Mouse (Mus musculus) thymus, adult 2 months (tissue): Measurements from ENCODE around the gene Nhp2.

Source experiments
- CTCF ChIP-seq: fragments of 200-500 bp; IDR thresholded peaks from 2 replicates; pipeline ENCODE4 v1.5.1; 2012; ENCODE audit warnings: mild to moderate bottlenecking, control low read depth, low read length, moderate library complexity, borderline replicate concordance; ENCODE audit not compliant: control insufficient read depth, poor library complexity, insufficient read depth; ENCODE audit errors: extremely low read depth
- POLR2A ChIP-seq: fragments of 200-500 bp; IDR thresholded peaks from 2 replicates; pipeline ENCODE4 v1.6.1; 2012; ENCODE audit warnings: mild to moderate bottlenecking, low read length, control low read depth, moderate library complexity; ENCODE audit not compliant: control insufficient read depth, poor library complexity, insufficient read depth; ENCODE audit errors: extremely low read depth

DNA sequence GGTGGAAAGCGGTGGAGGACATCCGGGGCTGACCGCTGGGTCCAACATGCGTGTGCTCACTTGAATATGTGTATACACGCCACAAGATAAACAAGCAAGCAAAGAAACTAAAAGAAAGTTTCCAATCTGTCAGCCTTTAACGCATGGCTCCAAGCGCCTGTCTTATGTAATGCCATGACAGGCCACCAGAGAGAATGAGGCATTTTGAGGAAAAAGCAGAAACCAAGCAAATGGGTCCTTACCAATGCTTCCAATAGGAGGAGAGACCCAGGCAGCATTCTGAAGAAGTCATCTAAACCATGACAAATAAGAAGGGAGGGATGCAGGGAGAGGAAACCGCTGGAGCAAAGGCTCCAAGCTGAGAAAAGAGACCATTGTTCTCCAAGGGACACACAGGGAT is 5.3 kb upstream of the Nhp2 start:
- TF ChIP-seq CTCF (no peak), POLR2A (no peak)
